Mouse (Mus musculus) stomach, postnatal 0 days (tissue): ENCODE measurements around the gene Gse1.

Experiments
- CTCF ChIP-seq: IDR thresholded peaks from 2 replicates; pipeline ENCODE4 v1.5.1; 2016; ENCODE audit warnings: antibody characterized with exemption, low read depth, mild to moderate bottlenecking, moderate library complexity
- EP300 ChIP-seq: optimal IDR thresholded peaks from 2 replicates; pipeline ENCODE3; 2016; ENCODE audit warnings: antibody characterized with exemption

DNA sequence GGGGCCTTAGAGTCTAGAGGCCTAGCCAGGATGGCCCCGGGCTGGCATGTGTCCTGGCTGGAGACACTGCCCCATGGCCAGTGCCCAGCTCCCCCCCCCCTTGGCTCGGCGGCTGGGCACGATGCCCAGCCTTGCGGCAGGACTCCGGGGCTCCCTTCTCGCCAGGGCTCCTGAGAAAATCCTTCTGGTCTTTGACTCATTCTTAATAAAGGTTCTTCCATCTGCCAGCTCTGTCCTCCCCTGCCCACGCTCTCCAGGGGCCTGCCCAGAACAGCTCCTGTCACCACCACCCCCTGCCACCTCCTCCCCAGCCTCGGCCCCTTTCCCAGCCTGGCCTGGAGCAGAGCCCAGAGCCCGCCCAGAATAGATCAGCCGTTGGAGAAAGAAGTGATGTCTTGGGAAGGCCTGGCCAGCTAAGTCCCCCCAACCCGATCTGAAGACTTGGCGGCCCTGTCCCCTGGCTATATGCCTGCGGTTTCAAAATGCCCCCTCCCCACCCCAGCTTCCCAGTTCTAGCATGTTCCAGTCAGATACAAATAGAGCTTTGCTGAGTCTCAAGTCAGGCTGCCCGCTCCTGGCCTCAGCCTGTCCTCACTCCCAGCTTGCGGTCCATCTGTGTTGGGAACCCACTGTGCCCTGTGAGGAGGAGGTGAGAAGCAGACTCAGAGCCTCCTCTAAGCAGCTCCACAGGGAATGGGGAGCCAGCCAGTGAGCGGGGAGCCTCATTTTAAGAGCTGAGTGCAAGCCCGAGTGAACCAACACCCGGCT is 154.4 kb downstream of the Gse1 start:
- TF ChIP-seq CTCF (no peak), EP300 (no peak)
